Comparison of ENCODE assay signal across 8 mouse cellular contexts in genomic region chr3:116835770-116836680, GRCm38 (mm10). TPM values are rescaled to one million over a fixed set of nuclear protein-coding genes. Genes with fewer than 3 reads are reported as not detected.
DNase-seq lines count a peak whose midpoint lies in the region; ATAC-seq and TF ChIP-seq lines count a peak whose summit lies in the region.

No protein-coding gene starts in this region.

- peak; percentile 79 for ATAC-seq in G1E (ENCODE audit: extremely low read depth, insufficient number of reproducible peaks, low FRiP score, poor library complexity, severe bottlenecking)
- peak; percentile 93 for ATAC-seq in forebrain, postnatal 0 days
- ATAC-seq in hematopoietic stem cell, adult 5-6 weeks (replicated peaks in 1 of 2; ENCODE audit: insufficient read depth in 1 of 2, low FRiP score in 2 of 2, low TSS enrichment in 1 of 2, low read depth in 1 of 2, poor library complexity in 2 of 2, severe bottlenecking in 2 of 2) = peak; percentile 93 to 99
- ATAC-seq in lung, embryonic 16.5 days (ENCODE audit: low read depth) = peak; percentile 83

- H3K27me3 ChIP-seq in G1E (ENCODE audit: insufficient read depth, low read length) = no peaks in the 10 kb centered on the region
- H3K27me3 ChIP-seq in forebrain, postnatal 0 days (ENCODE audit: insufficient read depth, low read length) = no peaks in the 10 kb centered on the region
- H3K27me3 ChIP-seq in lung, embryonic 16.5 days (ENCODE audit: control insufficient read depth, insufficient read depth, low read depth, low read length) = no peaks in the 10 kb centered on the region; the same call in 1 of the 2 replicates

- peak overlapping the region; percentile 72 for H3K27ac ChIP-seq in forebrain, postnatal 0 days (ENCODE audit: low read depth, low read length)
- H3K27ac ChIP-seq in lung, embryonic 16.5 days (ENCODE audit: low read length) = no peak overlapping the region; the same call in 1 of the 2 replicates

- peak; percentile 50 for DNase-seq in G1E (ENCODE audit: low spot score)
- peak; percentile 80 to 86 for DNase-seq in cerebellum, adult 18-20 months
- DNase-seq in forebrain, postnatal 0 days = peak; percentile 95
- DNase-seq in layer of hippocampus, adult 9-10 months (ENCODE audit: low spot score) = peak; percentile 89
- DNase-seq in ovary, postnatal 10 days (ENCODE audit: low spot score) = peak; percentile 46
- DNase-seq in thymus, postnatal 10 days (ENCODE audit: low spot score in 2 of 2) = peak; percentile 76 to 85

- H3K9ac ChIP-seq in forebrain, postnatal 0 days = peak overlapping the region; percentile 55
- H3K9ac ChIP-seq in lung, embryonic 16.5 days (ENCODE audit: low read length) = peak overlapping the region; percentile 66

- H3K4me1 ChIP-seq in G1E (ENCODE audit: insufficient read depth, low read depth, low read length) = peaks cover 28% of the 10 kb centered on the region
- H3K4me1 ChIP-seq in forebrain, postnatal 0 days (ENCODE audit: insufficient read depth) = no peaks in the 10 kb centered on the region
- H3K4me1 ChIP-seq in lung, embryonic 16.5 days (replicated peaks; ENCODE audit: control insufficient read depth, insufficient read depth, low read length) = peaks cover 3% of the 10 kb centered on the region; the same call in 1 of the 2 replicates

- H3K4me3 ChIP-seq in G1E (ENCODE audit: low read depth, low read length) = peak overlapping the region; percentile 56; the same call in 1 of the 2 replicates
- peak overlapping the region; percentile 39 for H3K4me3 ChIP-seq in forebrain, postnatal 0 days (ENCODE audit: low read depth, low read length)
- peak overlapping the region; percentile 50 for H3K4me3 ChIP-seq in lung, embryonic 16.5 days (ENCODE audit: low read length)

- WGBS in forebrain, postnatal 0 days = 23% methylated on average over 21 of the region's 21 CpGs
- 24% methylated on average over 21 of the region's 21 CpGs for WGBS in lung, embryonic 16.5 days

- H3K9me3 ChIP-seq in G1E (replicated peaks) = no peaks in the 10 kb centered on the region
- no peaks in the 10 kb centered on the region for H3K9me3 ChIP-seq in forebrain, postnatal 0 days (ENCODE audit: low read length)
- no peaks in the 10 kb centered on the region for H3K9me3 ChIP-seq in lung, embryonic 16.5 days (ENCODE audit: control insufficient read depth, low read length)

- TF ChIP-seq CTCF in G1E (IDR thresholded peaks at IDR 0.05; ENCODE audit: low read depth, low read length) = peak; percentile 40
- TF ChIP-seq CTCF in forebrain, postnatal 0 days (IDR thresholded peaks at IDR 0.05; ENCODE audit: low read depth) = peak; percentile 94

- H3K4me2 ChIP-seq in forebrain, postnatal 0 days (ENCODE audit: low read depth) = peak overlapping the region; percentile 66
- peak overlapping the region; percentile 80 for H3K4me2 ChIP-seq in lung, embryonic 16.5 days (ENCODE audit: low read depth, low read length)

- H3K36me3 ChIP-seq in G1E (replicated peaks) = no peaks in the 10 kb centered on the region
- H3K36me3 ChIP-seq in forebrain, postnatal 0 days (ENCODE audit: insufficient read depth) = no peaks in the 10 kb centered on the region
- H3K36me3 ChIP-seq in lung, embryonic 16.5 days (ENCODE audit: control insufficient read depth, insufficient read depth, low read length) = no peaks in the 10 kb centered on the region

RNA-seq across cellular contexts. Expression of gene Frrs1, which starts 23.2 kb away (rescaled TPM):
- total RNA-seq in G1E (2014; fragmentation: Nextera tagmentation) (99.0 and 105 TPM in 2 replicates), G1E (2017) (33.5 and 37.1 TPM in 2 replicates)
- polyA plus RNA-seq in G1E (2012) = 8.7 and 26.1 TPM in 2 replicates
- total RNA-seq in forebrain, postnatal 0 days (2014; rRNA removed) = 2.7 and 3.8 TPM in 2 replicates
- polyA plus RNA-seq in forebrain, postnatal 0 days (2015; fragmentation: Nextera tagmentation; extraction: Ambion mirVana) = 2.0 and 5.9 TPM in 2 replicates
- total RNA-seq in hematopoietic stem cell, adult 5-6 weeks (2017) = 22.6 and 33.3 TPM in 2 replicates
- 7.2 and 7.5 TPM in 2 replicates for polyA plus RNA-seq in lung, embryonic 16.5 days (2015; fragmentation: Nextera tagmentation; extraction: Ambion mirVana)

RNA-seq across cellular contexts. Expression of gene Agl, which starts 28.1 kb away (rescaled TPM):
- 33.6 and 38.7 TPM in 2 replicates for total RNA-seq in G1E (2014; fragmentation: Nextera tagmentation)
- total RNA-seq in G1E (2017) = 13.5 and 15.1 TPM in 2 replicates
- 1.3 and 1.7 TPM in 2 replicates for polyA plus RNA-seq in G1E (2012)
- total RNA-seq in forebrain, postnatal 0 days (2014; rRNA removed) = 11.9 and 17.5 TPM in 2 replicates
- 5.4 and 9.0 TPM in 2 replicates for polyA plus RNA-seq in forebrain, postnatal 0 days (2015; fragmentation: Nextera tagmentation; extraction: Ambion mirVana)
- total RNA-seq in hematopoietic stem cell, adult 5-6 weeks (2017) = 8.6 and 11.3 TPM in 2 replicates
- polyA plus RNA-seq in lung, embryonic 16.5 days (2015; fragmentation: Nextera tagmentation; extraction: Ambion mirVana) = 17.6 and 18.3 TPM in 2 replicates
